Mouse (Mus musculus): ENCODE measurements around the gene Kdm2b.

- TF ChIP-seq CTCF (IDR thresholded peaks at IDR 0.05 in 2 of 3, conservative IDR thresholded peaks at IDR 0.05 in 1 of 3; ENCODE audit: control insufficient read depth in 1 of 3, insufficient read depth in 1 of 3, low read depth in 2 of 3, low read length in 3 of 3, poor library complexity in 1 of 3, severe bottlenecking in 1 of 3) (peak; percentile 77 to 87 (median 83)), USF1 (IDR thresholded peaks at IDR 0.05; ENCODE audit: low read depth, low read length) (peak; percentile 68)
Observed at GRCm38 (mm10) chr5:123013599-123014315, 24.1 kb upstream of the Kdm2b start.

All from MEL (cell line).